Mouse (Mus musculus): ENCODE data around the gene Cabp2. TPM values are rescaled to one million over a fixed set of nuclear protein-coding genes. Genes with fewer than 3 reads are reported as not detected.
"Not testable (repeated sequence)": the region's sequence is repeated elsewhere in the genome, so short reads cannot be mapped to it uniquely, and the experiment has no call there.

Gene Cabp2
- polyA plus RNA-seq, 1 experiment: not detected

GRCm38 (mm10) chr19:4055947-4056693 is 25.3 kb upstream of the Cabp2 start:
- no peak for TF ChIP-seq POLR2A (IDR thresholded peaks at IDR 0.05; ENCODE audit: borderline replicate concordance, low read depth, low read length)
- TF ChIP-seq CTCF (IDR thresholded peaks at IDR 0.05; ENCODE audit: low read depth, low read length): no peak
- Histone ChIP-seq H3K4me3 (ENCODE audit: insufficient read depth, low read length) (no peak overlapping the region), H3K4me1 (ENCODE audit: control insufficient read depth, insufficient read depth, low read length) (peaks cover 2% of the 10 kb centered on the region; the same call in 1 of the 2 replicates), H3K27ac (ENCODE audit: insufficient read depth, low read depth, low read length) (no peak overlapping the region)

DNA sequence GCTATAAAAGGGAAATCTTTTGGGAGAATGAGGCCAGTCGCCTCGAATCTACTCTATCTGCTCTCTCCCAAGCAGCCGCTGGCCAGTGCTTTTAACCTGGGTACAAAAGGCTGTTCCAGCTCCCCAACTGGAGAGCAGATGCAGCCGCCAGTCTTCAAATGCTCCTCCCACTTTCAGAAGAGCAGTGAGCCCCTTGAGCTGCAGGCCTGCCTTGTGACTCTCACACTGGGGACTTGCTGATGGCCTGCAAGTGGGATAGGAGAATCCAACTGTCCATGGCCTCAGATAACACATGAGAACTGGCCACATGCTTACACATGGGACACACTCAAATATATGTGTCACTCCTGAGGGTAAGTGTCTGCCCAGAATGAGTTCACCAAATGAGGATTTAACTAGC is 24.7 kb upstream of the Cabp2 start:
- no peak for TF ChIP-seq POLR2A (IDR thresholded peaks at IDR 0.05; ENCODE audit: borderline replicate concordance, low read depth, low read length)
- TF ChIP-seq CTCF (IDR thresholded peaks at IDR 0.05; ENCODE audit: low read depth, low read length): no peak
- H3K4me3 ChIP-seq (ENCODE audit: insufficient read depth, low read length): no peak overlapping the region
- peaks cover 3% of the 10 kb centered on the region; the same call in 1 of the 2 replicates for H3K4me1 ChIP-seq (ENCODE audit: control insufficient read depth, insufficient read depth, low read length)
- no peak overlapping the region for H3K27ac ChIP-seq (ENCODE audit: insufficient read depth, low read depth, low read length)

- Histone ChIP-seq H3K4me1 (ENCODE audit: control insufficient read depth, insufficient read depth, low read length) (peaks cover 3% of the 10 kb centered on the region; the same call in 1 of the 2 replicates), H3K27ac (ENCODE audit: insufficient read depth, low read depth, low read length) (no peak overlapping the region), H3K4me3 (ENCODE audit: insufficient read depth, low read length) (no peak overlapping the region)
- TF ChIP-seq POLR2A (IDR thresholded peaks at IDR 0.05; ENCODE audit: borderline replicate concordance, low read depth, low read length): no peak
- no peak for TF ChIP-seq CTCF (IDR thresholded peaks at IDR 0.05; ENCODE audit: low read depth, low read length)
Measured at GRCm38 (mm10) chr19:4057389-4057788, 24.0 kb upstream of the Cabp2 start.

DNA sequence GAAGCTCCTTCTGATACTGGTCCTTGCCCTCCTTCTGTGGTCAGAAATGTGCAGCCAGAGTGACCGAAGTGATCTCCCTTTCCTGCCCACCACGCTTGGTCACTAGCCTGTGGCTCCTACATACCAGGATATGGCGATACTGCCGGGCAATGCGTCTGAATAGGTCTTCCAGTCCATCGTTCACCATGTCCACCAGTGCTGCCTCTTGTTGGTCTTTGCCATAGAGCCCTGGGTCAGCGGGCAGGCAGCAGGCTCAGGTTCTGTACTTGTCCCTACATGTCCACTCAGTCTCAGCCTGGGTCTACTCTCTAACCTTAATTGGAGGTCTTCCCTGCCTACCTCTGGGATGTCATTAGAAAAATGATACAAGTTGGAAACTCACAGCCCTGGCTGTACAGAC is 23.4 kb upstream of the Cabp2 start:
- Histone ChIP-seq H3K4me3 (ENCODE audit: insufficient read depth, low read length) (no peak overlapping the region), H3K4me1 (ENCODE audit: control insufficient read depth, insufficient read depth, low read length) (peaks cover 3% of the 10 kb centered on the region; the same call in 1 of the 2 replicates), H3K27ac (ENCODE audit: insufficient read depth, low read depth, low read length) (no peak overlapping the region)
- TF ChIP-seq CTCF (IDR thresholded peaks at IDR 0.05; ENCODE audit: low read depth, low read length) (no peak), POLR2A (IDR thresholded peaks at IDR 0.05; ENCODE audit: borderline replicate concordance, low read depth, low read length) (no peak)

GRCm38 (mm10) chr19:4058581-4058980 is 22.8 kb upstream of the Cabp2 start:
- no peak overlapping the region for H3K4me3 ChIP-seq (ENCODE audit: insufficient read depth, low read length)
- H3K27ac ChIP-seq (ENCODE audit: insufficient read depth, low read depth, low read length): no peak overlapping the region
- peaks cover 3% of the 10 kb centered on the region; the same call in 1 of the 2 replicates for H3K4me1 ChIP-seq (ENCODE audit: control insufficient read depth, insufficient read depth, low read length)
- no peak for TF ChIP-seq POLR2A (IDR thresholded peaks at IDR 0.05; ENCODE audit: borderline replicate concordance, low read depth, low read length)
- no peak for TF ChIP-seq CTCF (IDR thresholded peaks at IDR 0.05; ENCODE audit: low read depth, low read length)

DNA sequence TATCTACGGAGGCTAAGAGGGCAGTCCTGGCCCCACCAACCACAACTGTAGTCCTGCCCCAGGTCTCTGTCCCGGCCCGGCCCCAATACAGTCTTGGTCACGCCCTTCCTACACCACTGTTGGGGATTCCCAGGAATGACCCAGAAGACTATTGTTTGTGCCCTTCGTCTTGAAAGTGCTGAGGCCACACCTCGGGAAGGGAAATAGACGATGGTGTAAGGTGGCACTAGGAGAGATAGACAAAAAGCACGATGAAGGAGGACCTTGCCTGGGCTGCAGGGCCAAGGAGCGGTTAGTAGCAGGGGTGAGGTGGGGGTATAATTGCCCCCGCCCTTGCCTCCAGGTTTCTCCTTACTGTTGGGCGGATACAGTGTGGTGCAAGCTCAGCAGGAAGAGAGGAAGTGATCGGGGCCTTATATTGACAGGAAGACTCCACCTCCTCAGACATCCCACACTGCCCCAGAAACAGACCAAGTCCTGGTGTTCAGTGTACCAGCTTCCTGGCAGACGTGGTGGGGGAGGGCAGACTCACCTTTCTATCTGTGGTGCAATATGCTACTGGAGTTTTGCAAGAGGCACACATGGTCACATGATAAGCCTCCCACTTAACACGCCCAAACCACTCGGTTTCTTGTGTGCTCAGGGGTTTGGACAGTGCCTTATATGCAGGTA is 22.2 kb upstream of the Cabp2 start, which contains the start of gene Gstp3:
Gstp3 (minus strand) TSS at position 501 of the 672 bp plus-strand sequence.
- Histone ChIP-seq H3K4me3 (ENCODE audit: insufficient read depth, low read length) (no peak within 1 kb of the TSS), H3K27ac (ENCODE audit: insufficient read depth, low read depth, low read length) (no peak within 1 kb of the TSS), H3K4me1 (ENCODE audit: control insufficient read depth, insufficient read depth, low read length) (peaks cover 3% of the 10 kb centered on the region; the same call in 1 of the 2 replicates)
- no peak for TF ChIP-seq CTCF (IDR thresholded peaks at IDR 0.05; ENCODE audit: low read depth, low read length)
- no peak for TF ChIP-seq POLR2A (IDR thresholded peaks at IDR 0.05; ENCODE audit: borderline replicate concordance, low read depth, low read length)

DNA sequence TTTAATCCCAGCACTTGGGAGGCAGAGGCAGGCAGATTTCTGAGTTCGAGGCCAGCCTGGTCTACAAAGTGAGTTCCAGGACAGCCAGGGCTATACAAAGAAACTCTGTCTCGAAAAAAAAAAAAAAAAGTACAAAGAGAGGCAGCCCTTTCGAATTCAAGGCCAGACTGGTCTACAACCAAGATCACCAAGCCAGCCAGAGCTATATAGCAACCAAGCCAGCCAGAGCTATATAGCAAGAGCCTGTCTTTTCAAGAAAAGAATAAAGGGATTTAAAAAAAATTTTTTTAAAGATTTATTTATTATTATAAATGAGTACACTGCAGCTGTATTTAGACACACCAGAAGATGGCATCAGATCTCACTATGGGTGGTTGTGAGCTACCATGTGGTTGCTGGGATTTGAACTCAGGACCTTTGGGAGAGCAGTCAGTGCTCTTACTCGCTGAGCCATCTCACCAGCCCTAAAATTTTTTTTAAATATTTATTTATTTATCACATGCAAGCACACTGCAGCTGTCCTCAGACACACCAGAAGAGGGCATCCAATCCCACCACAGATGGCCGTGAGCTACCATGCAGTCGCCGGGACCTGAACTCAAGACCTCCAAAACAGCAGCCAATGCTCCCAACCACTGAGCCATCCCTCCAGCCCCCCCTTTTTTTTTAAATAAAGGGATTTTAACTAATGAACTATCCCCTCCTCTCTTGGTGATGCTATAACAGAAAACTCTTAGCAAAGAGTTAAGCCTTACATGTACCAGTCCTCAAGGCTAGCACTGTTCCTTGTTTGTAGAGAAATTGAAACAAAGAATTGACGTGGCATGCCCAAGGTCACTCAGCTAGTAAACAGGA is 21.1 kb upstream of the Cabp2 start:
- not testable (repeated sequence) for H3K27ac ChIP-seq (ENCODE audit: insufficient read depth, low read depth, low read length); H3K4me3 ChIP-seq (ENCODE audit: insufficient read depth, low read length); H3K4me1 ChIP-seq (ENCODE audit: control insufficient read depth, insufficient read depth, low read length)

DNA sequence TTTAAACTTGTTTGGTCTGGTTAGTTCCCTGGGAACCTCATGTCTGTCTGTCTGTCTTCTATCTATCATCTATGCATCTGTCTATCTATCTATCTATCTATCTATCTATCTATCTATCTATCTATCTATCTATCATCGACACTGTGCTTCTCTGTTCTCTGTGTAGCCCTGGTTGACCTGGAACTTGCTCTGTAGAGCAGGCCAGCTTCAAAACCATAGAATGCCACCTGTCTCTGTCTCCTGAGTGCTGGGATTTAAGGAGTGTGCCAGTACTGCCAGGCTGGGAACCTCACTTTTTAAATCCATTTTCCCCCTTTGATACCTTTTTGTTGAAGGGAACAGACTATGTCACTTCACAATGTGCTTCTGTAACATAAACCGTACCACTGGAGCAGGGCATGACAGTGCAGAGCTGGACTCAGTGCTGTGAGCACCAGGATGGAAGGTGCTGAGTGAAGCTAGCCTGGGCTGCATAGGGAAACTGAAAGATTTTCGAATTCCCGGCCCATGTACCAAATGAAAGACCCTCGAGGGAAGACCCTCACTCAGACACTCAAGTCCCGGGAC is 20.4 kb upstream of the Cabp2 start:
- Histone ChIP-seq H3K27ac (ENCODE audit: insufficient read depth, low read depth, low read length) (no peak overlapping the region), H3K4me3 (ENCODE audit: insufficient read depth, low read length) (no peak overlapping the region), H3K4me1 (ENCODE audit: control insufficient read depth, insufficient read depth, low read length) (peaks cover 3% of the 10 kb centered on the region; the same call in 1 of the 2 replicates)
- TF ChIP-seq POLR2A (IDR thresholded peaks at IDR 0.05; ENCODE audit: borderline replicate concordance, low read depth, low read length): no peak
- no peak for TF ChIP-seq CTCF (IDR thresholded peaks at IDR 0.05; ENCODE audit: low read depth, low read length)

DNA sequence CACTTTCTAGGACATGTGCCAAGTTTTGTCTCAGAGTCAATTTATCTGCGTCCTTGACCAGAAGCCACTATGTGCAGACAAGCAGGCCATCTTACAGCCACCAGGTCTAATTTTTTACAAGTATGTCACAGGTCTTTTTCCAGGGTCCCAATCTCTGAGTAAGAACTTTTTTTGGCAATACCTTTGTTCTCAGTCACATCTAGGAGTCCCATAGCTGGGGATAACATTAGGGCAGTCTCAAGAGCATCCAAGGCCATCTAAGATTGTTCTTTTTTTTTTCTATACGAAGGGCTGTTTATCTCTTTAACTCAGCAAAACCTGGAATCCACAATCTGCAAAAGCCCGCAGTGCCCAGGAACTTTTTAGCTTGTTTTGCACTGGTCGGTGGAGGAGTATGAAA is 18.0 kb upstream of the Cabp2 start:
- H3K4me3 ChIP-seq (ENCODE audit: insufficient read depth, low read length); H3K27ac ChIP-seq (ENCODE audit: insufficient read depth, low read depth, low read length); H3K4me1 ChIP-seq (ENCODE audit: control insufficient read depth, insufficient read depth, low read length): not testable (repeated sequence)

DNA sequence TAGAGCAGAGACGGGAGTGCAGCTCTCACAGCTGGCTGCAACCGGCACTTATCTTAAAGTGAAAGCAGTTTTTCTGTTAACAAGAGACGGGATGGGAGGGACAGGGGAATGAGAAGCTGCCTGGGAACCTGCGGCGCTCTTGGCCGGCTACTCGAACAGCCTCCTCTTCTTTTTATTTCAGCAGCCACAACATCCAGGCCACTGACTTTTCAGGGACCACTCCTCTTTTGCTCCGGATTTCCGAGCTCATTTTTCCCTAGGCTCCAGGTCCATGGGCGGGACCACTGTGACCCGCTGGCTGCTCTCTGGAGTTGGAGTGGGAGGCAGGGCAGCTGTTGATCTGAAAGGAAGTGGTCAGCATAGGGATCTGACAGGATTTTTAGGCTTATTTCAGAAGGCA is 16.9 kb upstream of the Cabp2 start:
- not testable (repeated sequence) for H3K4me3 ChIP-seq (ENCODE audit: insufficient read depth, low read length); H3K4me1 ChIP-seq (ENCODE audit: control insufficient read depth, insufficient read depth, low read length); H3K27ac ChIP-seq (ENCODE audit: insufficient read depth, low read depth, low read length)
